Mouse (Mus musculus) forebrain, embryonic 15.5 days (tissue): ENCODE results near the gene Gsdma3. TPM values are rescaled to one million over a fixed set of nuclear protein-coding genes. Genes with fewer than 3 reads are reported as not detected.
"Not testable (repeated sequence)": the region's sequence is repeated elsewhere in the genome, so short reads cannot be mapped to it uniquely, and the experiment has no call there.

Experiments used
- ATAC-seq: fragments of 200-750 bp; cut with Nextera tagmentation; replicated peaks from 2 replicates; pipeline ENCODE4 v1.8.0; 2017; ENCODE audit warnings: mild to moderate bottlenecking, moderate TSS enrichment, moderate library complexity
- H3K27ac ChIP-seq: fragments of 300-500 bp; sonication (generic); replicated peaks from 2 replicates; pipeline ENCODE4 v1.5.1; 2015; ENCODE audit warnings: mild to moderate bottlenecking, inconsistent platforms
- H3K27me3 ChIP-seq: fragments of 300-500 bp; sonication (generic); 2 replicates; pipeline ENCODE4 v1.6.1; 2015; ENCODE audit warnings: inconsistent platforms
- H3K36me3 ChIP-seq: fragments of 300-500 bp; sonication (generic); 2 replicates; pipeline ENCODE4 v1.6.1; 2015; ENCODE audit warnings: mild to moderate bottlenecking, inconsistent platforms
- H3K4me1 ChIP-seq: fragments of 300-500 bp; sonication (generic); 2 replicates; pipeline ENCODE4 v1.6.1; 2015; ENCODE audit warnings: inconsistent platforms
- H3K4me2 ChIP-seq: fragments of 300-500 bp; sonication (generic); replicated peaks from 2 replicates; pipeline ENCODE4 v1.6.1; 2015; ENCODE audit warnings: mild to moderate bottlenecking, inconsistent platforms
- H3K4me3 ChIP-seq: fragments of 300-500 bp; sonication (generic); 2 replicates; pipeline ENCODE4 v1.5.1; 2015; ENCODE audit warnings: mild to moderate bottlenecking, inconsistent platforms
- H3K9ac ChIP-seq: fragments of 300-500 bp; sonication (generic); replicated peaks from 2 replicates; pipeline ENCODE4 v1.6.1; 2015; ENCODE audit warnings: mild to moderate bottlenecking, inconsistent platforms
- H3K9me3 ChIP-seq: fragments of 300-500 bp; sonication (generic); 2 replicates; pipeline ENCODE4 v1.6.1; 2016; ENCODE audit warnings: inconsistent platforms
- WGBS: fragments of 180-500 bp; shearing (Covaris S2); methylation state at CpG from one replicate; pipeline ENCODE4 v1.1.7; 2015; ENCODE audit warnings: mixed read lengths; 5-methylcytosine and 5-hydroxymethylcytosine counted together
- polyA plus RNA-seq: library from polyadenylated mRNA; unstranded; fragments of >200 nt; fragmentation: Nextera tagmentation; extraction: Ambion mirVana; gene quantifications from 2 replicates; pipeline ENCODE4 v1.2.1, GENCODE M21; 2015

Gsdma3 gene
- polyA plus RNA-seq, 1 experiment from 2014 or later, result not detected

DNA sequence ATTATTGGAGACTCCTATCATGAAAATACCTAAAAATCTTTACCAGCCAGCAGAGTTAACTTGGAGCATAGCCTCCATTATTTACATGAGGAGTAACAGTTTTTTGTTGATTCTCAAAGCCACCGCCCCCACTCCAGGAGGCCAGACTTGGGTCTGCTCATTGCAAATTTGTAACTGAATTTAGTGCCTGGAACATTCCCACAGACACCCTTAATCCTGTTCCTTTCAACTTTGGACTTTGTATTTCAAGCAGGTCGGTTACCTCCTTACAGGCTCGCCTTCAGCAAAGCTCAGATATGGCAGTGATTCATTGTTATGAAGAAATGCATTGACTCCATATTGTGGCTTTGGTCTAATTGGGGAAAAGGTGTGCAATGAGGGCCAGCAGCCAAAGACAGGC is 18.6 kb downstream of the Gsdma3 start:
- no peak for ATAC-seq
- H3K27ac ChIP-seq, result no peak overlapping the region
- H3K9ac ChIP-seq, result no peak overlapping the region
- H3K36me3 ChIP-seq, result no peaks in the 10 kb centered on the region
- WGBS, result 79% methylated on average over 3 of the region's 3 CpGs
- no peaks in the 10 kb centered on the region for H3K27me3 ChIP-seq
- no peak overlapping the region for H3K4me3 ChIP-seq
- no peak overlapping the region for H3K4me2 ChIP-seq
- H3K4me1 ChIP-seq, result no peaks in the 10 kb centered on the region
- H3K9me3 ChIP-seq, result no peaks in the 10 kb centered on the region

DNA sequence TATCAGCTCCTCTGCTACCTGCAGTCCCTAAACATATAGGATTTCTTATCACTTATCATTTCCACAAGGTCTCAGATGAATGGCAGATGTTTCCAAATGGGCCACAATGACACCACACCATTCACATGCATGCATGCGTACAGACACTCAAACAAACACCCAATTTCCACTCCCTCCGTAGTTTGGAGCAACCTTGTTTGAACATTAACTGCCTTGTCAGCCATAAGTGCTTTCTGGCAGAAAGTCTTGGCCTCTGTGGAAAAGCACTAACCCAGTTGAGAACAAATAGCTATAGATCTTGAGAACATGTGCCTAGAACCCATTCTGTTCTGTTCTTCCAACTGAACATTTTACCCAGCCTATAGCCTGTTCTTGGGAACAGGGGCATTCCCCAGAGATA is 19.8 kb downstream of the Gsdma3 start:
- Histone ChIP-seq H3K9me3 (no peaks in the 10 kb centered on the region), H3K9ac (no peak overlapping the region), H3K4me3 (no peak overlapping the region), H3K27ac (no peak overlapping the region), H3K36me3 (no peaks in the 10 kb centered on the region), H3K27me3 (no peaks in the 10 kb centered on the region), H3K4me1 (no peaks in the 10 kb centered on the region), H3K4me2 (no peak overlapping the region)
- ATAC-seq, result no peak
- 91% methylated on average over 2 of the region's 2 CpGs for WGBS

DNA sequence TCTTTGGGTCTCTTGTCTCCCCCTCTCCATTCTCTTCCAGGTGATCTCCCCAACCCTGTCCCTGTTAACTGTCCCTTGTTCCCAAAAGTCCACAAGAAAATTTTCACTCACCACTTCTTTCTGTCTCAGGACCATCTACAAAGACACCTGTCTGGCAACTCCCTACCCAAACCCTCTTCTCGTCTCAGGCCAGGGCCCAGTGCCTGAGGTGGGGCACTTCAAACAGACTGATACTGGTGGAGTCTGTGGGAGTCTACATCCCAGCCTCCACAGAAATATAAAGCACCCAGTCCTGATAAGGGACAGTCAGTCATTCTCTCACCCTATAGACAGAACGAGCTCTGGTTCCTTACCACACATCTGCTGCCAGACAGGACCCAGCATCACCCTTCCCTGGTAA is 20.3 kb downstream of the Gsdma3 start, which contains the start of gene Gsdma2:
Gene Gsdma2, plus strand, starts transcription at position 301 of the 400 bp plus-strand sequence.
- no peak for ATAC-seq
- Histone ChIP-seq H3K4me3 (no peak within 1 kb of the TSS), H3K4me1 (no peaks in the 10 kb centered on the region), H3K27ac (no peak within 1 kb of the TSS), H3K27me3 (no peaks in the 10 kb centered on the region), H3K9me3 (no peaks in the 10 kb centered on the region), H3K4me2 (no peak within 1 kb of the TSS), H3K9ac (no peak within 1 kb of the TSS), H3K36me3 (no peaks in the 10 kb centered on the region)
- 66% methylated on average over 2 of the region's 2 CpGs for WGBS

DNA sequence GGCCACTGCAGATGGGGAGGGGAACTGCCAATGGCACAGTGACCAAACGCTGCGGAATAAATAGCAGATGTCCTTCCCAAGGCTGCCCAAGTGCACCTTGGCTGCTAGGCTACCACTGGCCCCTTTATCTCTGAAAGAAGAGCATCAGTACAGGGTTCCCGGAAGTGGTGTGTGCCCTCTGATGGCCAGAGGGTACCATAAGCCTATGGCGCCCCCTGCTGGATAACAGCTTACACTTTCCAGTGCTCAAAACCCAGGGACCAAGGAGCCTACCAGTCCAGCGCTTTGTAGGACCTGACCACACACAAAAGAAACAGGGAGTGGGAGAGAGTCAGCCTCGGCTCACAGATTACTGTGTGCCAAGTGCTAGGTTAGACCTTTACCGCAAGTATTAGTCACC is 28.9 kb downstream of the Gsdma3 start:
- not testable (repeated sequence) for H3K27me3 ChIP-seq, ATAC-seq, H3K27ac ChIP-seq, H3K4me3 ChIP-seq, H3K9me3 ChIP-seq, H3K4me2 ChIP-seq, H3K36me3 ChIP-seq, H3K9ac ChIP-seq, H3K4me1 ChIP-seq
- 15% methylated on average over 7 of the region's 7 CpGs for WGBS

DNA sequence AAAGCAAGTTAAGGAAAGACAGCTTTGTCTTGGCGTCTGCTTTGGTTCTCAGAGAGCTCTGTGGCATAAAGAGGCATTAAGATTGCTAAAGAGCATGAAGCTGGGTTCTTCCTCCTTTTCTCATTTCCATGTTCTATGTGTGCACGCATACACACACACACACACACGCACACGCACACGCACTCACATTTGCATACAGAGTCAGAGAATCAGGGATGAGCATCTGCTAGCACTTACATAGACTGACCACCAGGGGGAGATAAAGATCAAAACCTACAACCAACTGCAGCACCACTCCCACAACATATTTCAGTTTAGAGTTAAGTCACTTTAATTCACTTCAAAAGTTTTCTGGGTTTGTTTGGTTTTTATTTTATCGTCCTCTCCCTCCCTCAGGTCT is 34.4 kb downstream of the Gsdma3 start:
- Histone ChIP-seq H3K27me3 (no peaks in the 10 kb centered on the region), H3K4me2 (peak overlapping the region; percentile 9; the same call in 1 of the 2 replicates), H3K9ac (no peak overlapping the region), H3K4me3 (no peak overlapping the region), H3K4me1 (0 out of 2 replicates have a peak, but pooled peaks cover 4% of the 10 kb centered on the region), H3K36me3 (no peaks in the 10 kb centered on the region), H3K27ac (no peak overlapping the region), H3K9me3 (no peaks in the 10 kb centered on the region)
- ATAC-seq, result peak; percentile 70; the same call in 1 of the 2 replicates
- WGBS, result 11% methylated on average over 6 of the region's 6 CpGs

DNA sequence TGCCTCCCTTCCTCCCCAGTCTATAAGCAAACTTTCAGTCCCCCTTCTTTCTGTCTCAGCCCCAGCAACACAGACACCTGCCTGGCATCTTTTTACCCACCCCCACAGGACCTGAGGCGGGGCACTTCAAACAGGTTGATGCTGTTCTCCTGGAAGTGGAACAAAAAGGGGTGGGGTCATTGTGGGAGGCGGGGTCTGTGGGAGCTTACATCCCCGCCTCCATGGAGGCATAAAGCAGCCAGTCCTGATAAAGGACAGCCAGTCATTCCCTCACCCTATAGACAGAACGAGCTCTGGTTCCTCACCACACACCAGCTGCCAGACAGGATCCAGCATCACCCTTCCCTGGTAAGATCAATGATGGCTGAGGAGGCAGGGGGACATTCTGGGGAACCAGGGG is 37.9 kb downstream of the Gsdma3 start, which contains the start of gene Gsdma:
Gene Gsdma, plus strand, starts transcription at position 261 of the 400 bp plus-strand sequence.
- Histone ChIP-seq H3K9me3 (no peaks in the 10 kb centered on the region), H3K36me3 (no peaks in the 10 kb centered on the region), H3K4me3 (no peak within 1 kb of the TSS), H3K4me2 (no peak within 1 kb of the TSS), H3K9ac (no peak within 1 kb of the TSS), H3K4me1 (0 out of 2 replicates have a peak, but pooled peaks cover 4% of the 10 kb centered on the region), H3K27me3 (0 out of 2 replicates have a peak, but pooled peaks cover 6% of the 10 kb centered on the region), H3K27ac (no peak within 1 kb of the TSS)
- no peak for ATAC-seq
- 25% methylated on average over 4 of the region's 4 CpGs for WGBS

DNA sequence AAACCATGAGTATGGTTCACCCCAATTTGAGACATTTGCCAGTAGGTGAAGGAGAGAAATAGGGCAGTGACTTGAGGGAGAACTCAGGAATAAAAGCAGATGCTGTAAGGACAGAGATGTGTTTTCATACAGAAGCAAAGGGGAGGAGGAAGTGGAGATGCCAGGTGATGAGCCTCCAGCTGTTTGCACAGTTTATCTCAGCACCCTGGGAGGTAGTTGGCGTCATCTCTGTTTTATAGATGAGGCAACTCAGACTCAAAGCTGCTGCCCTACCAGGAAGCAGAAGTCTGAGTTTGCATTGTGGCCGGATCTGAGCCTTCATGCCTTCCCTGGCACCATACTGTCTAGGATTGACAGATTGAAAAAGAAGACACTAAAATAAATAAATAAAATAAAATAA is 42.8 kb downstream of the Gsdma3 start:
- WGBS, result 66% methylated on average over 2 of the region's 2 CpGs
- Histone ChIP-seq H3K9me3 (no peaks in the 10 kb centered on the region), H3K36me3 (no peaks in the 10 kb centered on the region), H3K4me3 (no peak overlapping the region), H3K27ac (no peak overlapping the region), H3K4me1 (no peaks in the 10 kb centered on the region), H3K27me3 (0 out of 2 replicates have a peak, but pooled peaks cover 6% of the 10 kb centered on the region), H3K4me2 (no peak overlapping the region), H3K9ac (no peak overlapping the region)
- no peak for ATAC-seq

DNA sequence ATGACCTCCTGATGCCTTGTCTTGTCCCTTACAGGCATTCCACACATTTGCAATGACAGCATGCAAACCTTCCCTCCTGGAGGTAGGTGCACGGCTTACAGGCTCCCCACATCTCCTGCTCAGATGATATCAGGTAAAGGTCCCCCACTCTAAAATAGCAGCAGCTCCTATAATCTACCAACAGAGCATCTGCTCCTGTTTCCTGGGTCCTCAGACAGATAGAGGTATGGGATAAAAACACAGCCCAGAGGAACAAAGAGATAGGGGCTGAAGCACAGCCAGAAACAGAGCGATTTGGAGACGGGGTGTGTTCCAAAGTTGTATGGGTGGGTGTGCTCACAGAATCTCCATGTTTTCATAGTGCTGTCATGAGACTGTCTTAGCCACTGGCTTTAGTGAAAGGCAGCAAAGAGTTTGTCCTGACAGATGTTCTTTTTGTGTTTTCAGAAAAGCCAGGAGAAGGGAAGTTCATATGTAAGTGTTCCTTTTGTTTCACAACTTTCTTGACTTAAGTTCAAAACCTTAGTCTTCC is 45.2 kb downstream of the Gsdma3 start:
- ATAC-seq, result no peak
- no peak overlapping the region for H3K27ac ChIP-seq
- H3K9ac ChIP-seq, result no peak overlapping the region
- H3K9me3 ChIP-seq, result no peaks in the 10 kb centered on the region
- 0 out of 2 replicates have a peak, but pooled peaks cover 6% of the 10 kb centered on the region for H3K27me3 ChIP-seq
- H3K4me3 ChIP-seq, result no peak overlapping the region
- no peaks in the 10 kb centered on the region for H3K36me3 ChIP-seq
- no peak overlapping the region for H3K4me2 ChIP-seq
- H3K4me1 ChIP-seq, result no peaks in the 10 kb centered on the region
- 80% methylated on average over 3 of the region's 3 CpGs for WGBS

DNA sequence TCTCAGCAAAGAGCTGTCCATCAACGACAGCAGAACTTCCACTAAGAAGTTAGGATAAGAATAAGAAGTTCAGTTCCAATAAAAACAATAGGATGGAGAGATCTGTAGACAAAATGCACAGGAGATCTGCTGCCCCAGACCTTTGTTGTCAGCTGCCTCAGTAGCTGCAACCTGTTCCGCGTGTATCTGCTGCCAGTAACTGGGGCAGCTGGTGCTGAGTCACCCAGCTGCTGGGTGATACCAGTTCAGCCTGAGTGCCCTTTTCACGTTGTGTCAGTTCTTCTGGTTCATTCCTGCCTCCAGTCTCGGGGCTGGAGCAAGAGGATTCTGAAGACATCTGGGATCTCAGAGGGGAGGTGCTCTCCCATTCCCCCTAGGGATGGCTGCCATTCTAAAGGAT is 45.7 kb downstream of the Gsdma3 start:
- Histone ChIP-seq H3K9me3 (no peaks in the 10 kb centered on the region), H3K36me3 (no peaks in the 10 kb centered on the region), H3K27ac (no peak overlapping the region), H3K9ac (no peak overlapping the region), H3K27me3 (0 out of 2 replicates have a peak, but pooled peaks cover 3% of the 10 kb centered on the region), H3K4me2 (no peak overlapping the region), H3K4me3 (no peak overlapping the region), H3K4me1 (no peaks in the 10 kb centered on the region)
- WGBS, result 61% methylated on average over 5 of the region's 5 CpGs
- no peak for ATAC-seq

DNA sequence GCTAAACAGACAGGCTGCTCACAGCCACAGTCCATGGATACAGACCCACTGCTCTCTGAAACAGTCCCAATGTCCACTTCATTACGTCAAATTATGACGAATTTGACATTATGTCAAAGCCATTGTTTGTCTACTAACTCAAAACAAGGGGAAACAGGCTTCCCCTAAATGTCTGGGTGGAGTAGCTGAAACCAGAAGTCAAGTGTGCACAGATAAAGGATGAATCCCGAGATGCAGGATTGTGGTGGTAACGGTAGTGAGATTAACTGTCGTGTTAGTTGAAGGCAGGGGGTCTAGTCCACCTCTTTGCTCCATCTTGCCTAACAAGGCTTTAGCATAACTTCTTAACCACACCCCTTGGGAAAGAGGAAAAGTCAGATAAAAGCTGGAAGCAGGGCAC is 46.3 kb downstream of the Gsdma3 start:
- Histone ChIP-seq H3K4me1 (no peaks in the 10 kb centered on the region), H3K9me3 (no peaks in the 10 kb centered on the region), H3K4me2 (no peak overlapping the region), H3K27me3 (0 out of 2 replicates have a peak, but pooled peaks cover 3% of the 10 kb centered on the region), H3K4me3 (no peak overlapping the region), H3K27ac (no peak overlapping the region), H3K36me3 (no peaks in the 10 kb centered on the region), H3K9ac (no peak overlapping the region)
- 87% methylated on average over 5 of the region's 5 CpGs for WGBS
- ATAC-seq, result no peak

DNA sequence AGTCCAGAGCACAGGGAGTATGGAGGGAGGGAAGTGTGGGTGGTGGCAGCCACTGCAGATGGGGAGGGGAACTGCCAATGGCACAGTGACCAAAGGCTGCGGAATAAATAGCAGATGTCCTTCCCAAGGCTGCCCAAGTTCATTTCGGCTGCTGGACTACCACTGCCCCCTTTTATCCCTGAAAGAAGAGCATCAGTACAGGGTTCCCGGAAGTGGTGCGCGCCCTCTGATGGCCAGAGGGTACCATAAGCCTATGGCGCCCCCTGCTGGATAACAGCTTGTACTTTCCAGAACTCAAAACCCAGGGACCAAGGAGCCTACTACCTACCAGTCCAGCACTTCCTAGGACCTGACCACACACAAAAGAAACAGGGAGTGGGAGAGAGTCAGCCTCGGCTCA is 47.0 kb downstream of the Gsdma3 start:
- not testable (repeated sequence) for ATAC-seq, H3K4me3 ChIP-seq, H3K36me3 ChIP-seq, H3K4me2 ChIP-seq, H3K4me1 ChIP-seq, H3K27me3 ChIP-seq, H3K9ac ChIP-seq, H3K9me3 ChIP-seq, H3K27ac ChIP-seq
- 6% methylated on average over 7 of the region's 7 CpGs for WGBS

DNA sequence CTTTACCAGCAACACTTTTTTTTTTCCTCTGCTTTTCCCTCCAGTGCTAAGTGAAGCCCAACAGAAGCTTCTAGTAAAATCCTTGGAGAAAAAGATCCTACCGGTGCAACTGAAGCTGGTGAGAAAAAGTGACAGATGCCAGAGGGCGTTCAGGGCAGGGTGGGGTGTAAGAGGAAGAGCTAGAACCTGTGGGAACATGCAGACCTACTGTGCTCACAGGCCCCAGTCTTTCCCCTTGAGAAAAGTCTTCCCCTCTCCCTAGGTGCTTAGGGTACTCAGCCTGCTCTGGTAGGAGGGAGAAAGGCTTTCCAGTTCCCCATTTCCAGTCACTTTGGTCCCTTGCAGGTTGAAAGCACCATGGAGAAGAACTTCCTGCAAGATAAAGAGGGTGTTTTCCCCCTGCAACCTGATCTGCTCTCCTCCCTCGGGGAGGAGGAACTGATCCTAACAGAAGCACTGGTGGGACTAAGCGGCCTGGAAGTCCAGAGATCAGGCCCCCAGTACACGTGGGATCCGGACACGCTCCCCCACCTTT is 49.7 kb downstream of the Gsdma3 start:
- Histone ChIP-seq H3K9ac (no peak overlapping the region), H3K4me2 (no peak overlapping the region), H3K27ac (no peak overlapping the region), H3K4me3 (no peak overlapping the region), H3K9me3 (no peaks in the 10 kb centered on the region), H3K36me3 (no peaks in the 10 kb centered on the region), H3K4me1 (no peaks in the 10 kb centered on the region), H3K27me3 (no peaks in the 10 kb centered on the region)
- ATAC-seq, result no peak
- WGBS, result 51% methylated on average over 7 of the region's 7 CpGs

DNA sequence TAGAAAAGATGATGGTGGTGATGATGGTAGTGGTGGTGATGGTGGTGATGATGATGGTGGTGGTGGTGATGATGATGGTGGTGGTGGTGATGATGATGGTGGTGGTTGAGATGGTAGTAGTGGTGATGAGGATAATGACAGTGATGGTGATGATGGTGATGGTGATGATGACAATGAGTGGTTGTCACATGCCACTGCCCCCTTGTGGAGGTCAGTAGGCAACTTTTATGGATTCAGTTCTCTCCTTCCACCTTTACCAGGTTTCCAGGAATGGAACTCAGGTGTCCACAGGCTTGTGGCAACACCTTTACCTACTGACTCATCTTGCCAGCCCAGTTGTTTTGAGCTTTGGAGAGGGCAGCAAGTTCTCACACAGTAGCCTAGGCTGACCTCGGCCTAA is 53.9 kb downstream of the Gsdma3 start:
- H3K36me3 ChIP-seq, result peaks cover under 1% of the 10 kb centered on the region; the same call in 1 of the 2 replicates
- no peak overlapping the region for H3K4me3 ChIP-seq
- H3K9me3 ChIP-seq, result no peaks in the 10 kb centered on the region
- no peak overlapping the region for H3K9ac ChIP-seq
- peaks cover 19% of the 10 kb centered on the region for H3K4me1 ChIP-seq
- no peaks in the 10 kb centered on the region for H3K27me3 ChIP-seq
- 100% methylated on average over 1 of the region's 1 CpGs for WGBS
- no peak overlapping the region for H3K4me2 ChIP-seq
- H3K27ac ChIP-seq, result no peak overlapping the region
- ATAC-seq, result no peak
